Mouse (Mus musculus): ENCODE results near the gene Pou2af1. TPM values are rescaled to one million over a fixed set of nuclear protein-coding genes. Genes with fewer than 3 reads are reported as not detected.

Gene Pou2af1
- polyA plus RNA-seq, 1 experiment = not detected

- no peaks in the 10 kb centered on the region for H3K9me3 ChIP-seq (replicated peaks; ENCODE audit: control insufficient read depth, insufficient read depth, low read length, poor library complexity, severe bottlenecking)
- no peak overlapping the region for H3K27ac ChIP-seq (ENCODE audit: insufficient read depth, low read length)
- no peaks in the 10 kb centered on the region for H3K27me3 ChIP-seq (ENCODE audit: control insufficient read depth, insufficient read depth, low read length, poor library complexity, severe bottlenecking)
- TF ChIP-seq POLR2A (IDR thresholded peaks at IDR 0.05; ENCODE audit: insufficient read depth, low read length) (no peak), EP300 (IDR thresholded peaks at IDR 0.05; ENCODE audit: insufficient read depth, low read depth, low read length) (no peak), CTCF (IDR thresholded peaks at IDR 0.05; ENCODE audit: low read depth, low read length) (no peak)
- H3K36me3 ChIP-seq (ENCODE audit: control insufficient read depth, insufficient read depth, low read length, poor library complexity, severe bottlenecking) = no peaks in the 10 kb centered on the region
- H3K9ac ChIP-seq (ENCODE audit: low read depth, poor library complexity, severe bottlenecking) = no peak overlapping the region
- H3K4me1 ChIP-seq (ENCODE audit: control insufficient read depth, insufficient read depth, low read length) = no peaks in the 10 kb centered on the region
- no peak overlapping the region for H3K4me3 ChIP-seq (ENCODE audit: low read depth, low read length)
Observed at GRCm38 (mm10) chr9:51286079-51286478, 72.6 kb downstream of the Pou2af1 start.

Other genes with a start within 250 kb of the Pou2af1 start
- gene Sik2, start 204.6 kb upstream of the Pou2af1 start, polyA plus RNA-seq (2011; ENCODE audit: insufficient read depth, insufficient read length, low read depth, missing spikeins) = 13.5 and 14.9 TPM in 2 replicates
- gene Btg4, start 152.8 kb upstream of the Pou2af1 start, polyA plus RNA-seq (2011; ENCODE audit: insufficient read depth, insufficient read length, low read depth, missing spikeins) = not detected in 2 replicates
- 2.7 and 3.3 TPM in 2 replicates for gene Layn, start 136.6 kb upstream of the Pou2af1 start, polyA plus RNA-seq (2011; ENCODE audit: insufficient read depth, insufficient read length, low read depth, missing spikeins)
- gene 4833427G06Rik, start 111.6 kb upstream of the Pou2af1 start, polyA plus RNA-seq (2011; ENCODE audit: insufficient read depth, insufficient read length, low read depth, missing spikeins) = not detected in 2 replicates
- gene Gm32742, start 48.2 kb upstream of the Pou2af1 start, polyA plus RNA-seq (2011; ENCODE audit: insufficient read depth, insufficient read length, low read depth, missing spikeins) = not detected in 2 replicates
- gene Colca2, start 64.9 kb downstream of the Pou2af1 start, polyA plus RNA-seq (2011; ENCODE audit: insufficient read depth, insufficient read length, low read depth, missing spikeins) = 0.48 and 0.53 TPM in 2 replicates
- not detected in 2 replicates for gene 1810046K07Rik, start 115.2 kb downstream of the Pou2af1 start, polyA plus RNA-seq (2011; ENCODE audit: insufficient read depth, insufficient read length, low read depth, missing spikeins)

Data from ES-Bruce4 (cell line).